21 mouse cellular contexts compared by ENCODE assay signal in genomic region chr1:68123541-68123940, GRCm38 (mm10).
DNase-seq lines count a peak whose midpoint lies in the region; ATAC-seq and TF ChIP-seq lines count a peak whose summit lies in the region.
"Had no signal": no experiment of that assay in that cellular context is flagged by ENCODE, and none has a peak within 500 bp of the region (broad histone marks: within the 10 kb centered on the region; RNA-seq: fewer than 3 reads in every experiment).

No protein-coding gene starts in this region.

- 13% methylated on average over 2 of the region's 2 CpGs for WGBS in cerebellum, adult 2 months
- 76% methylated on average over 2 of the region's 2 CpGs for WGBS in forebrain, embryonic 14.5 days
- 51% methylated on average over 2 of the region's 2 CpGs for WGBS in forebrain, embryonic 16.5 days

- no peak overlapping the region for H3K4me2 ChIP-seq in forebrain, embryonic 14.5 days (ENCODE audit: low read length)
- H3K4me2 ChIP-seq in forebrain, embryonic 16.5 days (ENCODE audit: low read length) = no peak overlapping the region
- H3K4me2 ChIP-seq: embryonic facial prominence, embryonic 12.5 days; embryonic facial prominence, embryonic 15.5 days; forebrain, embryonic 15.5 days; heart, embryonic 11.5 days; hindbrain, embryonic 12.5 days; hindbrain, embryonic 15.5 days had no signal

- DNase-seq in cerebellum, adult 2 months = peak; percentile 19 to 55
- DNase-seq in cerebellum, adult 9-11 months = no peak
- peak; percentile 40 to 64 for DNase-seq in cerebellum, postnatal 14 days
- no peak for DNase-seq in cerebellum, adult 11 months
- DNase-seq in forebrain, embryonic 14.5 days (ENCODE audit: low spot score) = peak; percentile 20
- no peak for DNase-seq in testis, postnatal 10 days (ENCODE audit: low spot score)
- DNase-seq: adrenal gland, adult 8-10 months; adrenal gland, postnatal 25 days; gastrocnemius, adult 2 months; gastrocnemius, postnatal 14 days; heart, adult 11 months; kidney, adult 2 months had no signal

- no peak overlapping the region for H3K27ac ChIP-seq in cerebellum, adult 2 months (ENCODE audit: insufficient read depth, low read length)
- H3K27ac ChIP-seq in forebrain, embryonic 14.5 days (ENCODE audit: low read depth, low read length) = no peak overlapping the region
- H3K27ac ChIP-seq in forebrain, embryonic 16.5 days (ENCODE audit: low read length) = no peak overlapping the region
- H3K27ac ChIP-seq: embryonic facial prominence, embryonic 12.5 days; embryonic facial prominence, embryonic 15.5 days; forebrain, embryonic 15.5 days; gastrocnemius, adult 2 months; hindbrain, embryonic 12.5 days; hindbrain, embryonic 15.5 days had no signal

- TF ChIP-seq POLR2A in cerebellum, adult 2 months (IDR thresholded peaks at IDR 0.05; ENCODE audit: borderline replicate concordance, insufficient read depth, low read length) = no peak

- no peak for ATAC-seq in forebrain, embryonic 14.5 days
- no peak for ATAC-seq in forebrain, embryonic 16.5 days
- ATAC-seq: activated CD4-positive, CD25-positive, alpha-beta regulatory T cell, adult 4 months; forebrain, embryonic 15.5 days; intestine, postnatal 0 days had no signal

- H3K9ac ChIP-seq in forebrain, embryonic 14.5 days (ENCODE audit: low read length) = no peak overlapping the region
- no peak overlapping the region for H3K9ac ChIP-seq in forebrain, embryonic 16.5 days (replicated peaks; ENCODE audit: low read depth, low read length)
- H3K9ac ChIP-seq: embryonic facial prominence, embryonic 12.5 days; embryonic facial prominence, embryonic 15.5 days; forebrain, embryonic 15.5 days; hindbrain, embryonic 12.5 days; hindbrain, embryonic 15.5 days had no signal

- H3K36me3 ChIP-seq in forebrain, embryonic 14.5 days (ENCODE audit: control insufficient read depth, insufficient read depth, low read length) = no peaks in the 10 kb centered on the region
- no peaks in the 10 kb centered on the region for H3K36me3 ChIP-seq in forebrain, embryonic 16.5 days (ENCODE audit: control insufficient read depth, insufficient read depth)
- H3K36me3 ChIP-seq: embryonic facial prominence, embryonic 12.5 days; embryonic facial prominence, embryonic 15.5 days; forebrain, embryonic 15.5 days; hindbrain, embryonic 12.5 days; hindbrain, embryonic 15.5 days had no signal

- no peaks in the 10 kb centered on the region for H3K27me3 ChIP-seq in cerebellum, adult 2 months (ENCODE audit: control insufficient read depth, insufficient read depth, low read length)
- no peaks in the 10 kb centered on the region for H3K27me3 ChIP-seq in forebrain, embryonic 14.5 days (replicated peaks; ENCODE audit: control insufficient read depth, insufficient read depth, low read length)
- no peaks in the 10 kb centered on the region for H3K27me3 ChIP-seq in forebrain, embryonic 16.5 days (replicated peaks; ENCODE audit: control insufficient read depth, insufficient read depth, low read length)
- H3K27me3 ChIP-seq: embryonic facial prominence, embryonic 12.5 days; embryonic facial prominence, embryonic 15.5 days; forebrain, embryonic 15.5 days; hindbrain, embryonic 12.5 days; hindbrain, embryonic 15.5 days had no signal

- TF ChIP-seq CTCF in cerebellum, adult 2 months (IDR thresholded peaks at IDR 0.05; ENCODE audit: borderline replicate concordance, insufficient read depth, low read depth, low read length) = no peak

- no peaks in the 10 kb centered on the region for H3K9me3 ChIP-seq in forebrain, embryonic 14.5 days (replicated peaks; ENCODE audit: control insufficient read depth, low read length)
- no peaks in the 10 kb centered on the region for H3K9me3 ChIP-seq in forebrain, embryonic 16.5 days (ENCODE audit: control insufficient read depth, low read length)
- H3K9me3 ChIP-seq: embryonic facial prominence, embryonic 12.5 days; embryonic facial prominence, embryonic 15.5 days; forebrain, embryonic 15.5 days; hindbrain, embryonic 12.5 days; hindbrain, embryonic 15.5 days had no signal

- no peak overlapping the region for H3K4me3 ChIP-seq in cerebellum, adult 2 months (replicated peaks; ENCODE audit: insufficient read depth, low read depth, low read length)
- H3K4me3 ChIP-seq in forebrain, embryonic 14.5 days (ENCODE audit: low read depth, low read length) = no peak overlapping the region
- H3K4me3 ChIP-seq in forebrain, embryonic 16.5 days (replicated peaks; ENCODE audit: low read length) = no peak overlapping the region
- H3K4me3 ChIP-seq: embryonic facial prominence, embryonic 12.5 days; embryonic facial prominence, embryonic 15.5 days; forebrain, embryonic 15.5 days; gastrocnemius, adult 2 months; hindbrain, embryonic 12.5 days; hindbrain, embryonic 15.5 days had no signal

- H3K4me1 ChIP-seq in cerebellum, adult 2 months (ENCODE audit: control insufficient read depth, insufficient read depth, low read length) = no peaks in the 10 kb centered on the region
- H3K4me1 ChIP-seq in forebrain, embryonic 14.5 days (ENCODE audit: control insufficient read depth, insufficient read depth, low read length) = no peaks in the 10 kb centered on the region
- H3K4me1 ChIP-seq in forebrain, embryonic 16.5 days (replicated peaks; ENCODE audit: control insufficient read depth, insufficient read depth, low read length) = no peaks in the 10 kb centered on the region
- H3K4me1 ChIP-seq: embryonic facial prominence, embryonic 12.5 days; embryonic facial prominence, embryonic 15.5 days; forebrain, embryonic 15.5 days had no signal

Comparison
In these comparisons a context has a peak if more than half of its experiments do, and no peak if none do; other contexts are left out.
1. DNase-seq: peak in cerebellum, adult 2 months (2 of 2), cerebellum, postnatal 14 days (2 of 2) and forebrain, embryonic 14.5 days (single experiment); none in cerebellum, adult 9-11 months (single experiment), cerebellum, adult 11 months (single experiment) and testis, postnatal 10 days (single experiment).